In the genomic region with DNA sequence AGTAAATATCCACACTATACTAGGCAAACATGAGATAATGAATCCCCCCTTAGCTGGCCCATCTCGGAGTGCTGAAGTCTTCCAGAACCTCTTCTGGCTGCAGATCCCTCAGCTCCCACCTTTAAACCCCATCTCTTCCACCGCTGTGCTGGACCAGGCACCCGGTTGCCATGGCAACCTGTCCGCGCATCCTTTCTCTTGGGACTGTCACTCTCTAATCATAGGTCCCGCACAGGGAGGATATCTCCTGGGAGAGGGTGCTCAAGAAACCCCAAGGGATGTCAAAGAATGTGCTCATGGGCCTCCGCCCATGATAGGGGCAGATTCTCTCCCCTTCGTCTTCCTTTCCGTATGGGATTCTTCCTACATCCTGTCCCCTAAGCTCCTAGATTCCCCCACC, we compare ENCODE assay signal across 8 mouse cellular contexts. TPM values are rescaled to one million over a fixed set of nuclear protein-coding genes. Genes with fewer than 3 reads are reported as not detected.
A peak's percentile ranks its signal among the peaks of the same experiment; 100 is the strongest.
DNase-seq lines count a peak whose midpoint lies in the region; ATAC-seq and TF ChIP-seq lines count a peak whose summit lies in the region.

No protein-coding gene starts in this region.

- 15% methylated on average over 9 of the region's 9 CpGs for WGBS in heart, embryonic 14.5 days
- WGBS in cerebellum, adult 2 months: 3% methylated on average over 9 of the region's 9 CpGs
- WGBS in hindbrain, embryonic 11.5 days: 4% methylated on average over 9 of the region's 9 CpGs
- WGBS in midbrain, embryonic 11.5 days: 2% methylated on average over 9 of the region's 9 CpGs

- no peak overlapping the region for H3K9ac ChIP-seq in heart, embryonic 14.5 days (ENCODE audit: low read length)
- H3K9ac ChIP-seq in hindbrain, embryonic 11.5 days (ENCODE audit: low read depth, low read length): no peak overlapping the region
- no peak overlapping the region for H3K9ac ChIP-seq in midbrain, embryonic 11.5 days (ENCODE audit: low read length)

- H3K4me3 ChIP-seq in heart, embryonic 14.5 days (ENCODE audit: control insufficient read depth in 1 of 2, insufficient read depth in 1 of 2, low read depth in 1 of 2, low read length in 2 of 2): peak overlapping the region in 1 of 2 experiments; percentile 51; a peak in 1 of 4 replicates
- peak overlapping the region; percentile 50 for H3K4me3 ChIP-seq in cerebellum, adult 2 months (replicated peaks; ENCODE audit: insufficient read depth, low read depth, low read length)
- H3K4me3 ChIP-seq in hindbrain, embryonic 11.5 days (ENCODE audit: low read depth, low read length): no peak overlapping the region
- H3K4me3 ChIP-seq in midbrain, embryonic 11.5 days (ENCODE audit: low read depth, low read length): peak overlapping the region; percentile 2

- no peak for TF ChIP-seq POLR2A in cerebellum, adult 2 months (IDR thresholded peaks at IDR 0.05; ENCODE audit: borderline replicate concordance, insufficient read depth, low read length)

- no peak for DNase-seq in heart, postnatal 25 days (ENCODE audit: low spot score)
- peak; percentile 67 to 72 for DNase-seq in cerebellum, adult 2 months
- DNase-seq in hindbrain, embryonic 11.5 days (ENCODE audit: low spot score): peak; percentile 49
- DNase-seq in midbrain, embryonic 11.5 days (ENCODE audit: low spot score, missing footprints): no peak
- DNase-seq in embryo, embryonic 10 days (ENCODE audit: low spot score): no peak
- no peak for DNase-seq in adrenal gland, postnatal 4 days (ENCODE audit: low spot score in 2 of 2)

- no peak for ATAC-seq in heart, embryonic 14.5 days (ENCODE audit: insufficient number of reproducible peaks, insufficient read depth, low FRiP score, low read depth)
- ATAC-seq in hindbrain, embryonic 11.5 days (ENCODE audit: low FRiP score): no peak
- ATAC-seq in midbrain, embryonic 11.5 days (ENCODE audit: low FRiP score): 0 out of 2 replicates have a peak, but pooled peaks have one; percentile 18
- ATAC-seq in megakaryocyte progenitor cell, adult 5-6 weeks (replicated peaks; ENCODE audit: poor library complexity): no peak

- no peak for TF ChIP-seq CTCF in cerebellum, adult 2 months (IDR thresholded peaks at IDR 0.05; ENCODE audit: borderline replicate concordance, insufficient read depth, low read depth, low read length)

- peaks cover 34 to 48% of the 10 kb centered on the region in 2 experiments for H3K4me1 ChIP-seq in heart, embryonic 14.5 days (ENCODE audit: control insufficient read depth in 2 of 2, insufficient read depth in 2 of 2, low read length in 2 of 2)
- H3K4me1 ChIP-seq in cerebellum, adult 2 months (ENCODE audit: control insufficient read depth, insufficient read depth, low read length): peaks cover 12% of the 10 kb centered on the region; the same call in 1 of the 2 replicates
- peaks cover 7% of the 10 kb centered on the region for H3K4me1 ChIP-seq in hindbrain, embryonic 11.5 days (replicated peaks; ENCODE audit: control insufficient read depth, insufficient read depth, low read length)
- peaks cover 32% of the 10 kb centered on the region for H3K4me1 ChIP-seq in midbrain, embryonic 11.5 days (ENCODE audit: control insufficient read depth, insufficient read depth, low read length)

- H3K4me2 ChIP-seq in heart, embryonic 14.5 days (ENCODE audit: low read length): peak overlapping the region; percentile 69; the same call in 1 of the 2 replicates
- peak overlapping the region; percentile 20; the same call in 1 of the 2 replicates for H3K4me2 ChIP-seq in hindbrain, embryonic 11.5 days (replicated peaks; ENCODE audit: low read depth, low read length)
- peak overlapping the region; percentile 5 for H3K4me2 ChIP-seq in midbrain, embryonic 11.5 days

- no peaks in the 10 kb centered on the region for H3K9me3 ChIP-seq in heart, embryonic 14.5 days (ENCODE audit: control insufficient read depth, low read length)
- no peaks in the 10 kb centered on the region for H3K9me3 ChIP-seq in hindbrain, embryonic 11.5 days (ENCODE audit: control insufficient read depth, low read length)
- no peaks in the 10 kb centered on the region for H3K9me3 ChIP-seq in midbrain, embryonic 11.5 days (ENCODE audit: control insufficient read depth, low read length)

- H3K27ac ChIP-seq in heart, embryonic 14.5 days (replicated peaks in 1 of 2; ENCODE audit: control insufficient read depth in 1 of 2, insufficient read depth in 1 of 2, low read depth in 2 of 2, low read length in 2 of 2): no peak overlapping the region
- no peak overlapping the region for H3K27ac ChIP-seq in cerebellum, adult 2 months (ENCODE audit: insufficient read depth, low read length)
- H3K27ac ChIP-seq in hindbrain, embryonic 11.5 days (ENCODE audit: low read depth, low read length): no peak overlapping the region
- no peak overlapping the region for H3K27ac ChIP-seq in midbrain, embryonic 11.5 days (ENCODE audit: low read depth, low read length)

- intact Hi-C loops in heart, postnatal 25 days (cut with DNase I): loop anchor here (5.0 kb wide), 1 partner anchor 79 kb away; the partner anchor contains the start of genes Fam187b and Lsr

- H3K27me3 ChIP-seq in heart, embryonic 14.5 days (ENCODE audit: control insufficient read depth, insufficient read depth, low read length): peaks cover 34% of the 10 kb centered on the region
- no peaks in the 10 kb centered on the region; the same call in 1 of the 2 replicates for H3K27me3 ChIP-seq in cerebellum, adult 2 months (ENCODE audit: control insufficient read depth, insufficient read depth, low read length)
- H3K27me3 ChIP-seq in hindbrain, embryonic 11.5 days (ENCODE audit: control insufficient read depth, insufficient read depth, low read length): peaks cover 53% of the 10 kb centered on the region
- H3K27me3 ChIP-seq in midbrain, embryonic 11.5 days (ENCODE audit: control insufficient read depth, insufficient read depth, low read length): peaks cover 53% of the 10 kb centered on the region

- no peaks in the 10 kb centered on the region for H3K36me3 ChIP-seq in heart, embryonic 14.5 days (ENCODE audit: control insufficient read depth, insufficient read depth, low read length)
- no peaks in the 10 kb centered on the region for H3K36me3 ChIP-seq in hindbrain, embryonic 11.5 days (ENCODE audit: control insufficient read depth, insufficient read depth, low read length)
- H3K36me3 ChIP-seq in midbrain, embryonic 11.5 days (ENCODE audit: control insufficient read depth, insufficient read depth, low read length): no peaks in the 10 kb centered on the region

RNA-seq across cellular contexts. Expression of gene Fxyd7, which starts 0.3 kb away (rescaled TPM):
- 1.6 and 1.9 TPM in 2 replicates for polyA plus RNA-seq in heart, embryonic 14.5 days (2014; fragmentation: Nextera tagmentation; extraction: Ambion mirVana)
- total RNA-seq in heart, postnatal 25 days (2021): 1 to 10 TPM in 1 of 2 experiments, under 1 TPM in 1; 0.70 to 1.3 TPM
- 72.5 and 99.7 TPM in 2 replicates for polyA plus RNA-seq in cerebellum, adult 2 months (2012; rRNA removed)
- 8.7 and 12.6 TPM in 2 replicates for polyA plus RNA-seq in hindbrain, embryonic 11.5 days (2014; fragmentation: Nextera tagmentation; extraction: Ambion mirVana)
- polyA plus RNA-seq in midbrain, embryonic 11.5 days (2014; fragmentation: Nextera tagmentation; extraction: Ambion mirVana): 5.4 and 6.2 TPM in 2 replicates
- total RNA-seq in adrenal gland, postnatal 4 days (2021): 10 to 100 TPM in 1 of 2 experiments, 1 to 10 TPM in 1; 8.9 to 13.3 TPM
- total RNA-seq in megakaryocyte progenitor cell, adult 5-6 weeks (2015): not detected in 2 replicates
- not detected in 2 replicates for total RNA-seq in megakaryocyte progenitor cell, adult 5-6 weeks (2017)

RNA-seq across cellular contexts. Expression of gene Fxyd1, which starts 6.1 kb away (rescaled TPM):
- polyA plus RNA-seq in heart, embryonic 14.5 days (2014; fragmentation: Nextera tagmentation; extraction: Ambion mirVana): 1,215 and 1,293 TPM in 2 replicates
- 100 to 1,000 TPM; 861 to 862 TPM for total RNA-seq in heart, postnatal 25 days (2021)
- polyA plus RNA-seq in cerebellum, adult 2 months (2012; rRNA removed): 202 and 222 TPM in 2 replicates
- 15.6 and 18.1 TPM in 2 replicates for polyA plus RNA-seq in hindbrain, embryonic 11.5 days (2014; fragmentation: Nextera tagmentation; extraction: Ambion mirVana)
- 4.8 and 5.4 TPM in 2 replicates for polyA plus RNA-seq in midbrain, embryonic 11.5 days (2014; fragmentation: Nextera tagmentation; extraction: Ambion mirVana)
- 100 to 1,000 TPM; 141 to 173 TPM for total RNA-seq in adrenal gland, postnatal 4 days (2021)
- total RNA-seq in megakaryocyte progenitor cell, adult 5-6 weeks (2015): not detected in 2 replicates
- not detected in 2 replicates for total RNA-seq in megakaryocyte progenitor cell, adult 5-6 weeks (2017)

RNA-seq across cellular contexts. Expression of gene Lgi4, which starts 8.2 kb away (rescaled TPM):
- not detected in 2 replicates for polyA plus RNA-seq in heart, embryonic 14.5 days (2014; fragmentation: Nextera tagmentation; extraction: Ambion mirVana)
- 1 to 10 TPM; 2.6 to 4.8 TPM for total RNA-seq in heart, postnatal 25 days (2021)
- polyA plus RNA-seq in cerebellum, adult 2 months (2012; rRNA removed): 48.9 and 54.2 TPM in 2 replicates
- 1.0 and 2.8 TPM in 2 replicates for polyA plus RNA-seq in hindbrain, embryonic 11.5 days (2014; fragmentation: Nextera tagmentation; extraction: Ambion mirVana)
- 0.58 and 0.85 TPM in 2 replicates for polyA plus RNA-seq in midbrain, embryonic 11.5 days (2014; fragmentation: Nextera tagmentation; extraction: Ambion mirVana)
- 1 to 10 TPM; 6.8 to 6.9 TPM for total RNA-seq in adrenal gland, postnatal 4 days (2021)
- 0.57 TPM in 1 of 2 replicates, not detected in the other for total RNA-seq in megakaryocyte progenitor cell, adult 5-6 weeks (2015)
- total RNA-seq in megakaryocyte progenitor cell, adult 5-6 weeks (2017): 0.10 TPM in 1 of 2 replicates, not detected in the other

RNA-seq across cellular contexts. Expression of gene Fxyd5, which starts 8.6 kb away (rescaled TPM):
- polyA plus RNA-seq in heart, embryonic 14.5 days (2014; fragmentation: Nextera tagmentation; extraction: Ambion mirVana): 34.3 and 36.1 TPM in 2 replicates
- 10 to 100 TPM; 26.1 to 31.0 TPM for total RNA-seq in heart, postnatal 25 days (2021)
- polyA plus RNA-seq in cerebellum, adult 2 months (2012; rRNA removed): 9.0 and 14.8 TPM in 2 replicates
- 12.3 and 14.1 TPM in 2 replicates for polyA plus RNA-seq in hindbrain, embryonic 11.5 days (2014; fragmentation: Nextera tagmentation; extraction: Ambion mirVana)
- polyA plus RNA-seq in midbrain, embryonic 11.5 days (2014; fragmentation: Nextera tagmentation; extraction: Ambion mirVana): 11.3 and 12.6 TPM in 2 replicates
- 10 to 100 TPM; 30.0 to 31.2 TPM for total RNA-seq in adrenal gland, postnatal 4 days (2021)
- total RNA-seq in megakaryocyte progenitor cell, adult 5-6 weeks (2015): 389 and 471 TPM in 2 replicates
- total RNA-seq in megakaryocyte progenitor cell, adult 5-6 weeks (2017): 244 and 257 TPM in 2 replicates

RNA-seq across cellular contexts. Expression of gene Fxyd3, which starts 25.6 kb away (rescaled TPM):
- polyA plus RNA-seq in heart, embryonic 14.5 days (2014; fragmentation: Nextera tagmentation; extraction: Ambion mirVana): 0.58 and 0.82 TPM in 2 replicates
- total RNA-seq in heart, postnatal 25 days (2021): 1 to 10 TPM; 3.1 to 3.8 TPM
- polyA plus RNA-seq in cerebellum, adult 2 months (2012; rRNA removed): 1.3 and 1.4 TPM in 2 replicates
- 6.3 and 8.6 TPM in 2 replicates for polyA plus RNA-seq in hindbrain, embryonic 11.5 days (2014; fragmentation: Nextera tagmentation; extraction: Ambion mirVana)
- 1.8 and 2.3 TPM in 2 replicates for polyA plus RNA-seq in midbrain, embryonic 11.5 days (2014; fragmentation: Nextera tagmentation; extraction: Ambion mirVana)
- total RNA-seq in adrenal gland, postnatal 4 days (2021): 1 to 10 TPM; 2.0 to 5.9 TPM
- total RNA-seq in megakaryocyte progenitor cell, adult 5-6 weeks (2015): not detected in 2 replicates
- not detected in 2 replicates for total RNA-seq in megakaryocyte progenitor cell, adult 5-6 weeks (2017)

Comparison
In these comparisons a context has a peak if more than half of its experiments do, and no peak if none do; other contexts are left out.
1. H3K4me2 ChIP-seq: peak in every context shown above with its lines; median percentile 69 in heart, embryonic 14.5 days; 20 in hindbrain, embryonic 11.5 days; 5 in midbrain, embryonic 11.5 days.
2. DNase-seq: peak in cerebellum, adult 2 months (2 of 2) and hindbrain, embryonic 11.5 days (single experiment); none in heart, postnatal 25 days (single experiment), midbrain, embryonic 11.5 days (single experiment), embryo, embryonic 10 days (single experiment) and adrenal gland, postnatal 4 days (0 of 2).
3. RNA of gene Fxyd1, which starts 6.1 kb away (polyA plus RNA-seq): 1,215 to 1,293 TPM in heart, embryonic 14.5 days and 202 to 222 TPM in cerebellum, adult 2 months; 15.6 to 18.1 TPM in hindbrain, embryonic 11.5 days and 4.8 to 5.4 TPM in midbrain, embryonic 11.5 days; every median in the first group is over 10 times any median in the second.
4. RNA of gene Lgi4, which starts 8.2 kb away (polyA plus RNA-seq): 48.9 to 54.2 TPM in cerebellum, adult 2 months; 1.0 to 2.8 TPM in hindbrain, embryonic 11.5 days, 0.58 to 0.85 TPM in midbrain, embryonic 11.5 days and not detected in heart, embryonic 14.5 days; every median in the first group is over 10 times any median in the second.